ENCODE assay signal across 7 mouse cellular contexts in genomic region chr11:75347188-75347585, GRCm38 (mm10). TPM values are rescaled to one million over a fixed set of nuclear protein-coding genes. Genes with fewer than 3 reads are reported as not detected.
DNase-seq lines count a peak whose midpoint lies in the region; ATAC-seq and TF ChIP-seq lines count a peak whose summit lies in the region.

No protein-coding gene starts in this region.

- no peaks in the 10 kb centered on the region for H3K9me3 ChIP-seq in neural tube, embryonic 11.5 days (ENCODE audit: control insufficient read depth, low read length)
- no peaks in the 10 kb centered on the region for H3K9me3 ChIP-seq in forebrain, embryonic 11.5 days (ENCODE audit: control insufficient read depth, low read length)
- H3K9me3 ChIP-seq in stomach, postnatal 0 days (ENCODE audit: control insufficient read depth, low read length), result no peaks in the 10 kb centered on the region

- no peak overlapping the region for H3K9ac ChIP-seq in neural tube, embryonic 11.5 days (ENCODE audit: low read length)
- H3K9ac ChIP-seq in forebrain, embryonic 11.5 days (ENCODE audit: low read length), result peak overlapping the region; percentile 86
- H3K9ac ChIP-seq in stomach, postnatal 0 days (ENCODE audit: low read length), result peak overlapping the region; percentile 86; the same call in 1 of the 2 replicates

- no peak for TF ChIP-seq CTCF in stomach, postnatal 0 days (IDR thresholded peaks at IDR 0.05; ENCODE audit: low read depth)

- 50% methylated on average over 10 of the region's 10 CpGs for WGBS in neural tube, embryonic 11.5 days
- 50% methylated on average over 10 of the region's 10 CpGs for WGBS in forebrain, embryonic 11.5 days
- WGBS in stomach, postnatal 0 days, result 32% methylated on average over 10 of the region's 10 CpGs

- H3K4me1 ChIP-seq in neural tube, embryonic 11.5 days (ENCODE audit: control insufficient read depth, insufficient read depth, low read length), result peaks cover 7% of the 10 kb centered on the region
- H3K4me1 ChIP-seq in forebrain, embryonic 11.5 days (replicated peaks; ENCODE audit: control insufficient read depth, insufficient read depth, low read length), result peaks cover 3% of the 10 kb centered on the region
- H3K4me1 ChIP-seq in stomach, postnatal 0 days (replicated peaks; ENCODE audit: control insufficient read depth, insufficient read depth), result no peaks in the 10 kb centered on the region; the same call in 1 of the 2 replicates

- no peak for TF ChIP-seq EP300 in stomach, postnatal 0 days (optimal IDR thresholded peaks at IDR 0.05)

- H3K4me3 ChIP-seq in neural tube, embryonic 11.5 days (ENCODE audit: low read depth, low read length), result peak overlapping the region; percentile 73
- H3K4me3 ChIP-seq in forebrain, embryonic 11.5 days (ENCODE audit: low read depth, low read length), result peak overlapping the region; percentile 81
- H3K4me3 ChIP-seq in stomach, postnatal 0 days (ENCODE audit: low read depth, low read length), result peak overlapping the region; percentile 78

- peaks cover 2% of the 10 kb centered on the region; the same call in 1 of the 2 replicates for H3K36me3 ChIP-seq in neural tube, embryonic 11.5 days (ENCODE audit: control insufficient read depth, insufficient read depth, low read length)
- H3K36me3 ChIP-seq in forebrain, embryonic 11.5 days (ENCODE audit: control insufficient read depth, insufficient read depth, low read length), result no peaks in the 10 kb centered on the region
- no peaks in the 10 kb centered on the region for H3K36me3 ChIP-seq in stomach, postnatal 0 days (ENCODE audit: control insufficient read depth, insufficient read depth, low read length)

- DNase-seq in neural tube, embryonic 11.5 days (ENCODE audit: low spot score), result no peak
- DNase-seq in neural tube, embryonic 10.5 days (ENCODE audit: extremely low spot score, low spot score), result no peak
- no peak for DNase-seq in forebrain, embryonic 11.5 days (ENCODE audit: low spot score)
- DNase-seq in liver, result peak; percentile 10
- DNase-seq in stomach, postnatal 0 days (ENCODE audit: low spot score), result no peak
- no peak for DNase-seq in cerebellum, postnatal 14 days

- H3K4me2 ChIP-seq in neural tube, embryonic 11.5 days (ENCODE audit: low read depth), result peak overlapping the region; percentile 73
- H3K4me2 ChIP-seq in forebrain, embryonic 11.5 days (ENCODE audit: low read depth, low read length, severe bottlenecking), result peak overlapping the region; percentile 77
- peak overlapping the region; percentile 78 for H3K4me2 ChIP-seq in stomach, postnatal 0 days (replicated peaks; ENCODE audit: low read depth)

- no peaks in the 10 kb centered on the region for H3K27me3 ChIP-seq in neural tube, embryonic 11.5 days (ENCODE audit: control insufficient read depth, insufficient read depth, low read length)
- no peaks in the 10 kb centered on the region for H3K27me3 ChIP-seq in forebrain, embryonic 11.5 days (ENCODE audit: control insufficient read depth, insufficient read depth, low read length)
- no peaks in the 10 kb centered on the region for H3K27me3 ChIP-seq in stomach, postnatal 0 days (ENCODE audit: control insufficient read depth, insufficient read depth, low read length)

- no peak for ATAC-seq in neural tube, embryonic 11.5 days (ENCODE audit: insufficient read depth, low FRiP score, low TSS enrichment)
- ATAC-seq in forebrain, embryonic 11.5 days (replicated peaks; ENCODE audit: low FRiP score), result no peak
- ATAC-seq in stomach, postnatal 0 days (ENCODE audit: low FRiP score, low TSS enrichment), result no peak
- ATAC-seq in activated CD4-positive, CD25-positive, alpha-beta regulatory T cell, adult 4 months, result no peak

- no peak overlapping the region for H3K27ac ChIP-seq in neural tube, embryonic 11.5 days (ENCODE audit: low read depth, low read length)
- H3K27ac ChIP-seq in forebrain, embryonic 11.5 days (ENCODE audit: low read depth, low read length), result no peak overlapping the region
- no peak overlapping the region for H3K27ac ChIP-seq in stomach, postnatal 0 days (replicated peaks)

RNA-seq across cellular contexts. Expression of gene Rpa1, which starts 0.9 kb away (rescaled TPM):
- 117 and 123 TPM in 2 replicates for polyA plus RNA-seq in neural tube, embryonic 11.5 days (2014; fragmentation: Nextera tagmentation; extraction: Ambion mirVana)
- polyA plus RNA-seq in forebrain, embryonic 11.5 days (2014; fragmentation: Nextera tagmentation; extraction: Ambion mirVana), result 140 and 146 TPM in 2 replicates
- 46.0 and 48.0 TPM in 2 replicates for polyA plus RNA-seq in stomach, postnatal 0 days (2015; fragmentation: Nextera tagmentation; extraction: Ambion mirVana)
- 100 to 1,000 TPM; 209 to 263 TPM for polyA plus RNA-seq in activated CD4-positive, CD25-positive, alpha-beta regulatory T cell, adult 4 months (2017; shearing (Covaris generic))

RNA-seq across cellular contexts. Expression of gene Smyd4, which starts 1.0 kb away (rescaled TPM):
- polyA plus RNA-seq in neural tube, embryonic 11.5 days (2014; fragmentation: Nextera tagmentation; extraction: Ambion mirVana), result 13.4 and 15.9 TPM in 2 replicates
- 17.3 and 20.0 TPM in 2 replicates for polyA plus RNA-seq in forebrain, embryonic 11.5 days (2014; fragmentation: Nextera tagmentation; extraction: Ambion mirVana)
- 5.0 and 6.3 TPM in 2 replicates for polyA plus RNA-seq in stomach, postnatal 0 days (2015; fragmentation: Nextera tagmentation; extraction: Ambion mirVana)
- 10 to 100 TPM; 14.0 to 18.7 TPM for polyA plus RNA-seq in activated CD4-positive, CD25-positive, alpha-beta regulatory T cell, adult 4 months (2017; shearing (Covaris generic))
